Mouse (Mus musculus): ENCODE results near the gene Hist1h1c. TPM values are rescaled to one million over a fixed set of nuclear protein-coding genes. Genes with fewer than 3 reads are reported as not detected.
"Not testable (repeated sequence)": the region's sequence is repeated elsewhere in the genome, so short reads cannot be mapped to it uniquely, and the experiment has no call there.

The Hist1h1c gene
- polyA plus RNA-seq, 1 experiment from 2014 or later = 24.6 TPM

GRCm38 (mm10) chr13:23740256-23740840, 1.7 kb downstream of the Hist1h1c start:
- Histone ChIP-seq H3K9me3 (no peaks in the 10 kb centered on the region), H3K27me3 (no peaks in the 10 kb centered on the region), H3K9ac (replicated peaks) (peak overlapping the region; percentile 77), H3K4me3 (peak overlapping the region; percentile 54), H3K27ac (replicated peaks) (peak overlapping the region; percentile 96), H3K4me2 (replicated peaks) (peak overlapping the region; percentile 100), H3K4me1 (peaks cover 30% of the 10 kb centered on the region), H3K36me3 (no peaks in the 10 kb centered on the region)
- WGBS = 33% methylated on average over 13 of the region's 13 CpGs
- ATAC-seq (replicated peaks) = no peak

GRCm38 (mm10) chr13:23740910-23741309, 2.3 kb downstream of the Hist1h1c start:
- no peak for ATAC-seq (replicated peaks)
- H3K4me1 ChIP-seq = peaks cover 33% of the 10 kb centered on the region
- H3K9me3 ChIP-seq = no peaks in the 10 kb centered on the region
- no peak overlapping the region for H3K9ac ChIP-seq (replicated peaks)
- H3K4me3 ChIP-seq = no peak overlapping the region
- no peak overlapping the region for H3K4me2 ChIP-seq (replicated peaks)
- WGBS = 67% methylated on average over 5 of the region's 5 CpGs
- H3K27me3 ChIP-seq = no peaks in the 10 kb centered on the region
- no peaks in the 10 kb centered on the region for H3K36me3 ChIP-seq
- no peak overlapping the region for H3K27ac ChIP-seq (replicated peaks)

- Histone ChIP-seq H3K4me1 (peaks cover 34% of the 10 kb centered on the region), H3K27ac (replicated peaks) (no peak overlapping the region), H3K9ac (replicated peaks) (no peak overlapping the region), H3K9me3 (no peaks in the 10 kb centered on the region), H3K4me2 (replicated peaks) (no peak overlapping the region), H3K4me3 (no peak overlapping the region), H3K27me3 (no peaks in the 10 kb centered on the region), H3K36me3 (no peaks in the 10 kb centered on the region)
- ATAC-seq (replicated peaks) = no peak
These were observed 3.4 kb downstream of the Hist1h1c start for GRCm38 (mm10) chr13:23742007-23742406.

- Histone ChIP-seq H3K9ac (replicated peaks) (no peak overlapping the region), H3K4me2 (replicated peaks) (no peak overlapping the region), H3K27me3 (no peaks in the 10 kb centered on the region), H3K4me1 (peaks cover 41% of the 10 kb centered on the region), H3K9me3 (no peaks in the 10 kb centered on the region), H3K27ac (replicated peaks) (no peak overlapping the region), H3K4me3 (no peak overlapping the region), H3K36me3 (no peaks in the 10 kb centered on the region)
- WGBS = 86% methylated on average over 5 of the region's 5 CpGs
- ATAC-seq (replicated peaks) = no peak
These were observed 4.6 kb downstream of the Hist1h1c start for GRCm38 (mm10) chr13:23743215-23743614.

GRCm38 (mm10) chr13:23743963-23744362, 5.4 kb downstream of the Hist1h1c start:
- no peaks in the 10 kb centered on the region for H3K36me3 ChIP-seq
- H3K4me1 ChIP-seq = peaks cover 44% of the 10 kb centered on the region
- H3K4me3 ChIP-seq = peak overlapping the region; percentile 51; the same call in 1 of the 2 replicates
- 30% methylated on average over 4 of the region's 4 CpGs for WGBS
- H3K9ac ChIP-seq (replicated peaks) = no peak overlapping the region
- ATAC-seq (replicated peaks) = no peak
- H3K4me2 ChIP-seq (replicated peaks) = peak overlapping the region; percentile 80
- H3K27me3 ChIP-seq = no peaks in the 10 kb centered on the region
- H3K27ac ChIP-seq (replicated peaks) = peak overlapping the region; percentile 67; the same call in 1 of the 2 replicates
- H3K9me3 ChIP-seq = no peaks in the 10 kb centered on the region

- H3K9ac ChIP-seq (replicated peaks) = 0 out of 2 replicates have a peak overlapping the region, but pooled peaks have one; percentile 24
- 2% methylated on average over 17 of the region's 36 CpGs for WGBS
These were observed 6.1 kb downstream of the Hist1h1c start for GRCm38 (mm10) chr13:23744421-23745380.

GRCm38 (mm10) chr13:23745381-23746161, 7.0 kb downstream of the Hist1h1c start, which contains the start of gene Hist1h3c:
Gene Hist1h3c, minus strand, starts transcription at chr13:23745602.
- peak within 1 kb of the TSS; percentile 99 for H3K27ac ChIP-seq (replicated peaks)
- WGBS = 1% methylated on average over 28 of the region's 28 CpGs
- H3K4me1 ChIP-seq = peaks cover 33% of the 10 kb centered on the region
- no peaks in the 10 kb centered on the region for H3K9me3 ChIP-seq
- H3K4me3 ChIP-seq = peak within 1 kb of the TSS; percentile 51
- peak within 1 kb of the TSS; percentile 80 for H3K4me2 ChIP-seq (replicated peaks)
- H3K9ac ChIP-seq (replicated peaks) = peak within 1 kb of the TSS; percentile 60
- peak; percentile 76 for ATAC-seq (replicated peaks)
- H3K27me3 ChIP-seq = no peaks in the 10 kb centered on the region
- no peaks in the 10 kb centered on the region for H3K36me3 ChIP-seq

More at GRCm38 (mm10) chr13:23744421-23745380, 6.1 kb downstream of the Hist1h1c start:
- peak overlapping the region; percentile 51 for H3K4me3 ChIP-seq
- H3K36me3 ChIP-seq = no peaks in the 10 kb centered on the region
- no peaks in the 10 kb centered on the region for H3K9me3 ChIP-seq
- no peaks in the 10 kb centered on the region for H3K27me3 ChIP-seq
- peak overlapping the region; percentile 80 for H3K4me2 ChIP-seq (replicated peaks)
- peaks cover 39% of the 10 kb centered on the region for H3K4me1 ChIP-seq
- ATAC-seq (replicated peaks) = no peak
- peak overlapping the region; percentile 67 for H3K27ac ChIP-seq (replicated peaks)

GRCm38 (mm10) chr13:23746201-23747080, 7.8 kb downstream of the Hist1h1c start, which contains the start of gene Hist1h2bb:
Gene Hist1h2bb, plus strand, starts transcription at chr13:23746734.
- Histone ChIP-seq H3K4me1 (peaks cover 30% of the 10 kb centered on the region), H3K9ac (replicated peaks) (peak within 1 kb of the TSS; percentile 60), H3K27ac (replicated peaks) (peak within 1 kb of the TSS; percentile 99), H3K4me3 (peak within 1 kb of the TSS; percentile 51), H3K4me2 (replicated peaks) (peak within 1 kb of the TSS; percentile 80)
- not testable (repeated sequence) for H3K27me3 ChIP-seq, H3K36me3 ChIP-seq, H3K9me3 ChIP-seq
- peak; percentile 95 for ATAC-seq (replicated peaks)
- WGBS = under 1% methylated on average over 42 of the region's 58 CpGs

GRCm38 (mm10) chr13:23747081-23747891, 8.7 kb downstream of the Hist1h1c start:
- H3K27me3 ChIP-seq = no peaks in the 10 kb centered on the region
- peak; percentile 13 for ATAC-seq (replicated peaks)
- peak overlapping the region; percentile 99 for H3K27ac ChIP-seq (replicated peaks)
- 1% methylated on average over 13 of the region's 13 CpGs for WGBS
- H3K4me2 ChIP-seq (replicated peaks) = peak overlapping the region; percentile 80
- H3K9me3 ChIP-seq = no peaks in the 10 kb centered on the region
- H3K4me3 ChIP-seq = peak overlapping the region; percentile 51
- H3K36me3 ChIP-seq = no peaks in the 10 kb centered on the region
- H3K9ac ChIP-seq (replicated peaks) = peak overlapping the region; percentile 47
- peaks cover 34% of the 10 kb centered on the region for H3K4me1 ChIP-seq

- Histone ChIP-seq H3K36me3 (no peaks in the 10 kb centered on the region), H3K4me2 (replicated peaks) (peak overlapping the region; percentile 80; the same call in 1 of the 2 replicates), H3K27ac (replicated peaks) (peak overlapping the region; percentile 99), H3K9me3 (no peaks in the 10 kb centered on the region), H3K27me3 (no peaks in the 10 kb centered on the region), H3K4me3 (no peak overlapping the region), H3K4me1 (peaks cover 38% of the 10 kb centered on the region), H3K9ac (replicated peaks) (no peak overlapping the region)
- 5% methylated on average over 4 of the region's 4 CpGs for WGBS
- ATAC-seq (replicated peaks) = no peak
These were observed 9.3 kb downstream of the Hist1h1c start for GRCm38 (mm10) chr13:23747892-23748288.
